Mouse (Mus musculus) stomach, embryonic 14.5 days (tissue): Measurements from ENCODE around the gene Wdr74. TPM values are rescaled to one million over a fixed set of nuclear protein-coding genes. Genes with fewer than 3 reads are reported as not detected.

Source experiments
- ATAC-seq: fragments of 200-750 bp; cut with Nextera tagmentation; 2 replicates; pipeline ENCODE4 v1.8.0; 2017; ENCODE audit warnings: low read depth, moderate TSS enrichment; ENCODE audit not compliant: insufficient number of reproducible peaks, insufficient read depth, low FRiP score
- H3K27ac ChIP-seq: fragments of 300-500 bp; sonication (generic); 2 replicates; pipeline ENCODE4 v1.5.1; 2014; ENCODE audit warnings: mild to moderate bottlenecking, low read length, moderate library complexity, mixed read lengths
- H3K27me3 ChIP-seq: fragments of 300-500 bp; sonication (generic); 2 replicates; pipeline ENCODE4 v1.6.1; 2014; ENCODE audit warnings: low read length, control low read depth, mixed read lengths; ENCODE audit not compliant: control insufficient read depth, insufficient read depth
- H3K36me3 ChIP-seq: fragments of 300-500 bp; sonication (generic); 2 replicates; pipeline ENCODE4 v1.6.1; 2014; ENCODE audit warnings: mild to moderate bottlenecking, control low read depth, low read length, moderate library complexity, mixed read lengths; ENCODE audit not compliant: control insufficient read depth, insufficient read depth
- H3K4me1 ChIP-seq: fragments of 300-500 bp; sonication (generic); 2 replicates; pipeline ENCODE4 v1.6.1; 2014; ENCODE audit warnings: low read length, control low read depth, mixed read lengths; ENCODE audit not compliant: control insufficient read depth, insufficient read depth
- H3K4me2 ChIP-seq: fragments of 300-500 bp; sonication (generic); replicated peaks from 2 replicates; pipeline ENCODE4 v1.6.1; 2014; ENCODE audit warnings: low read depth, low read length, control low read depth
- H3K4me3 ChIP-seq: fragments of 300-500 bp; sonication (generic); 2 replicates; pipeline ENCODE4 v1.5.1; 2014; ENCODE audit warnings: low read depth, low read length, control low read depth
- H3K9ac ChIP-seq: fragments of 300-500 bp; sonication (generic); replicated peaks from 2 replicates; pipeline ENCODE4 v1.6.1; 2014; ENCODE audit warnings: low read depth, mild to moderate bottlenecking, control low read depth, low read length, moderate library complexity, mixed read lengths
- H3K9me3 ChIP-seq: fragments of 300-500 bp; sonication (generic); 2 replicates; pipeline ENCODE4 v1.6.1; 2016; ENCODE audit warnings: low read depth, low read length, control low read depth; ENCODE audit not compliant: control insufficient read depth
- WGBS: fragments of 180-500 bp; shearing (Covaris S2); extraction: QIAGEN DNeasy Blood & Tissue Kit; methylation state at CpG from one replicate; pipeline ENCODE4 v1.1.7; 2014; 5-methylcytosine and 5-hydroxymethylcytosine counted together
- polyA plus RNA-seq: library from polyadenylated mRNA; unstranded; fragments of >200 nt; fragmentation: Nextera tagmentation; extraction: Ambion mirVana; gene quantifications from 2 replicates; pipeline ENCODE4 v1.2.1, GENCODE M21; 2014

The Wdr74 gene
- polyA plus RNA-seq = 79.4 and 85.6 TPM in 2 replicates

DNA sequence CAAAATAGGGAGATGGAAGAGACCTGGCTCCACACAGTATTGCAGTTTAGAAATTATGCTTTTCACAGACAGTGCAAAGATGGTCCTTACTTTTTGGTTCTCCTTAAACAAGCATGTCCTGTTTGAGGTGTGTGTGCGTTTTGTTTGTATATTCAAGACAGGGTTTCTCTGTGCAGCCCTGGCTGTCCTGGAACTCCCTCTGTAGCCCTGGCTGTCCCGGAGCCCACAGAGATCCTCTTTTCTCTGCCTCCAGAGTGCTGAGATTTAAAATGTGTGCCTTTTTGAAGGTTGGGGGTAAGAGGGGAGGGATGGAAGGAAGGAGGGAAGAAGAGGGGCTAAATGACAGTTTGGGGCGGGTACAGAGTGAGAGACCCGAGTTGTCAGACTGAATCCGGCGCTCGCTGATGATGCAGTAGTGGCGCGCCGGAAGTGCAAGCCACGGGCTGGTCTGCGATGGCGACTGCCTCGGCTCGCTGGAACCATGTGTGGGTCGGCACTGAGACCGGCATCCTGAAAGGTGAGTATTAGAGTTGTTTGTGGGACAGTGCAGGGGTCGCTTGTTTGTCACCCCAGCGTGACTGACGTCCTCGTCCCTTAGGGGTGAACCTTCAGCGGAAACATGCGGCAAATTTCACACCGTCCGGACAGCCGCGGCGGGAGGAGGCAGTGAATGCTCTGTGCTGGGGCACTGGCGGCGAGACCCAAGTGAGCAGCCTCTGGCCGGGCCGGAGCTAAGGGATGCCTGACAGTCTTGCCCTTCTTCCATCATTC lies at the start of gene Wdr74:
Gene Wdr74 (plus strand): TSS at position 439 of the 771 bp plus-strand sequence.
- Histone ChIP-seq H3K27me3 (no peaks in the 10 kb centered on the region), H3K36me3 (peaks cover 24% of the 10 kb centered on the region), H3K9me3 (no peaks in the 10 kb centered on the region; the same call in 1 of the 2 replicates), H3K27ac (peak within 1 kb of the TSS; percentile 52; the same call in 1 of the 2 replicates), H3K4me1 (peaks cover 6% of the 10 kb centered on the region), H3K4me3 (peak within 1 kb of the TSS; percentile 88), H3K4me2 (peak within 1 kb of the TSS; percentile 87), H3K9ac (peak within 1 kb of the TSS; percentile 80)
- WGBS = under 1% methylated on average over 32 of the region's 32 CpGs
- peak; percentile 91 for ATAC-seq

DNA sequence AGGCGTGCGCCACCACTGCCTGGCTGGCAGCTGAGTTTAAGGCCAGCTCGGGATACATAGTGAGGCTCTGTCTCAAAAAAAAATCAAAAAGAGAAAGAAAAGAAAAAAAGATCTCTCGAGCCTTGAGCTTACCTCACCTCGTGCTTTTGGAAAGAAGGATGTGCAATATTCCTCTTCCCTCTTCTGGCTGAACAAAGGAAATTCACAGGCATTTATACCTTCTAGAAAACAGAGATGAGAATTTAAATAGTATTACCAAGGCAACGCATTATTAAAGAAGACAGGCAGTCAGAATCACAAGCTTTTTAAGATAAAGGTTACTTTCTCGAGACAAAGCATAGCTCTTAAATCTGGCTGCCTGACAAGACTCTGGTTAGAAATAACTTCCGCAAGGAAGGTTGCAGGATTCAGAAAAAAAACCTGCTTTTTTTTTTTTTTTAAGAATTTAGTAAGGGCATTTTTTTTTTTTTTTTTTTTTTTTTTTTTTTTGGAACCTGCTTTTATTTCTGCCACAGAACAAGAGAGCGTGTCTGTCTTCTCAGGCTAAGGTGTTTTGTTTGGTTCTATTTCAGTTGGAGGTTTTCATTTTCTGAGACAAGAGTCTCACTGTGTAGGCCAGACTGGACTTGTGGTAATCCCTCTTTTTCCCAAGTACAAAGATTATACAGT lies 43.6 kb upstream of the Wdr74 start:
- no peak for ATAC-seq
- H3K36me3 ChIP-seq = no peaks in the 10 kb centered on the region
- no peak overlapping the region for H3K4me2 ChIP-seq
- H3K27ac ChIP-seq = no peak overlapping the region
- H3K4me1 ChIP-seq = no peaks in the 10 kb centered on the region
- no peak overlapping the region for H3K9ac ChIP-seq
- no peak overlapping the region for H3K4me3 ChIP-seq
- H3K9me3 ChIP-seq = no peaks in the 10 kb centered on the region
- 52% methylated on average over 9 of the region's 9 CpGs for WGBS
- no peaks in the 10 kb centered on the region for H3K27me3 ChIP-seq

DNA sequence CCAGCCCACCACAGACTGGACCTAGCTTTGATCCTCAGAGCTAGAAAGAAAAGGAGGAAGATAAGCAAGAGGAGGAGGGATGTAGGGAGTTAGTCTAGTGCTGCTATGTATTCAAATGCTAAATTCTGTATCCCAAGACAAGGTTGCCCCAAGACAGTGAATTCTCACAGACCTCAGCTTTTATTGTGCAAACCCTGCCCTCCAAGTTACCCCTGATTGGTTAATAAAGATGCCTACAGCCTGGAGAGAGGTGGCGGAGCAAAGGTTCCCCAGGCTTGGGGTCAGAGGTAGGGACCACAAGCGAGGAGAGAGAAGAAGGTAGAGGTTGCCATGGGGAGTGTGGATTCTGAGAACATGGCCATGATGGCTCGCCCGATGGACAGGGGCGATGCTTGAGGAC lies 42.9 kb upstream of the Wdr74 start:
- no peak overlapping the region for H3K4me3 ChIP-seq
- H3K9ac ChIP-seq = no peak overlapping the region
- no peak for ATAC-seq
- no peak overlapping the region for H3K4me2 ChIP-seq
- H3K9me3 ChIP-seq = no peaks in the 10 kb centered on the region
- no peaks in the 10 kb centered on the region for H3K4me1 ChIP-seq
- WGBS = 83% methylated on average over 5 of the region's 5 CpGs
- no peaks in the 10 kb centered on the region for H3K36me3 ChIP-seq
- H3K27me3 ChIP-seq = no peaks in the 10 kb centered on the region
- no peak overlapping the region for H3K27ac ChIP-seq

DNA sequence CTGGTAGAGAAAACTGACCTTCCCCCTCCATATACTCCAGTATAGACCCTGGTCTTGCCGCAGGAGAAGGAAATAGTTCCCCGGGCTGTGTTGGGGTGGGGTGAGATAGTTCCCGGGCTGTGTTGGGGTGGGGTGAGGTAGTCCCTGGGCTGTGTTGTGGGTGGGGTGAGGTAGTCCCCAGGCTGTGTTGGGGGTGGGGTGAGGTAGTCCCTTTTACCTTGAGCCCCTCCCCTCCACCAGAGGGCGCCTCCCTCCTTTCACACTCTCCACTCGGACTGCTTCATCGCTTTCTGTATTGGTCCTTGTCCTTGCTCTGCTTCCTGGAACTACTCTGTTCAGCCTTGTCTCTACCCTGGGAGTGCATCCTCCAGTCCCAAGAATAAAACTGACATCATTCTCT lies 40.3 kb upstream of the Wdr74 start:
- 55% methylated on average over 6 of the region's 6 CpGs for WGBS
- ATAC-seq = peak; percentile 61; the same call in 1 of the 2 replicates
- no peaks in the 10 kb centered on the region for H3K27me3 ChIP-seq
- no peak overlapping the region for H3K9ac ChIP-seq
- no peak overlapping the region for H3K27ac ChIP-seq
- no peak overlapping the region for H3K4me3 ChIP-seq
- no peaks in the 10 kb centered on the region for H3K36me3 ChIP-seq
- H3K4me2 ChIP-seq = no peak overlapping the region
- H3K9me3 ChIP-seq = no peaks in the 10 kb centered on the region
- no peaks in the 10 kb centered on the region for H3K4me1 ChIP-seq

DNA sequence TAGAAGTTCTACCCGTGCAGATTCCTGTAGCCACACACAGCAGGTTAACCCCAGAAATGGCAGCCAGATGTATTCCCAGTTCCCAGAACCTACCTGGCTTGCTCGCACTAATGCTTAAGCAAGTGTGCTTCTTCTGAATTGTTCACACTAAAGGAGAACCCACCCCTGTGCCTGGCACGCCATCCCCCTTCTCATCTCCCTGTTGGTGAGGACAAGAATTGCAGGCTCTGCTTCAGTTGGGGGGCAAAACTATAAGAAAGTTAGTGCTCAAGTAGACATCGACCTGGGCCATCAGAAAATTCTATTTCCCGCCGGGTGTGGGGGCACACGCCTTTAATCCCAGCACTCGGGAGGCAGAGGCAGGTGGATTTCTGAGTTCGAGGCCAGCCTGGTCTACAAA lies 36.0 kb upstream of the Wdr74 start:
- WGBS = 77% methylated on average over 9 of the region's 9 CpGs
- no peak overlapping the region for H3K4me2 ChIP-seq
- H3K27me3 ChIP-seq = no peaks in the 10 kb centered on the region
- no peak for ATAC-seq
- no peak overlapping the region for H3K27ac ChIP-seq
- H3K9me3 ChIP-seq = no peaks in the 10 kb centered on the region
- no peak overlapping the region for H3K9ac ChIP-seq
- no peaks in the 10 kb centered on the region for H3K4me1 ChIP-seq
- no peak overlapping the region for H3K4me3 ChIP-seq
- no peaks in the 10 kb centered on the region for H3K36me3 ChIP-seq

DNA sequence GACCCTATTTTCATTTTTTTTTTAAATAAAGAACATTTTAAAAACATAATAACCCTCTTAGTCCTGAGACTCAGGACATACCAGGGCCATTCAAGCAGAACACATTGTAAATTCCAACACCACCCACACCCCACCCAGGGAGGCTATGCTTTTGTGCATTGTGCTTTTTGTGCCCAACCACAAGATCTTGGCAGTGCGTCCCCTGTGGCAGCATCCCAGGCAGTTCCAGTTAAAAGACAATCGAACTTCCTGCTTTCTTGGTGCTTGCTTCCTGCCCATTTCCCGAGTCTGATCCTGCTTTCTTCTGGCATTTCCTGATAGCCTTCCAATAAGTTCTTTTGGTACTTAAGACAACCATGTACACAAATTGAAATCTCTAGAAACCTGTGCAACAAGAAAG lies 33.2 kb upstream of the Wdr74 start:
- Histone ChIP-seq H3K4me2 (no peak overlapping the region), H3K4me3 (no peak overlapping the region), H3K9me3 (no peaks in the 10 kb centered on the region), H3K27ac (no peak overlapping the region), H3K9ac (no peak overlapping the region), H3K36me3 (peaks cover 7% of the 10 kb centered on the region; the same call in 1 of the 2 replicates), H3K27me3 (no peaks in the 10 kb centered on the region), H3K4me1 (no peaks in the 10 kb centered on the region)
- ATAC-seq = no peak
- WGBS = 67% methylated on average over 3 of the region's 3 CpGs

DNA sequence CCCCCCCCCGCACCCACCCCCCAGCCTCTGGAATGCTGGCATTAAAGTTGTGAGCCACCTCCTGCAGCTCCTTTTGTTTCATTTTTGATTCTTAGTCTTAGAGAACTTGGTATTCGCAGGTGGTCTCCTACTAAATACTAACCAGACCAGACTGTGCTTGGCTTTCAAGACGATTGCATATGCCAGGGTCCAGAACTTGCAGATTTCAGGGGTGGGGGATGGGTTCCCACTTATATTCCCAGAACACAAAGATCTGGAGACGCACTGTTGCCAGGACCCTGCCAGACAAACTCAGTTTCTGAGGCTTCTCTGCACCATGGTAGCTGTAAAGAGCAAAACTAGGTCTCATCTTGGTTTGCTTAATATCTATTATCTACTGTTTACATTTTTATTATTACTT lies 32.1 kb upstream of the Wdr74 start:
- no peak overlapping the region for H3K4me3 ChIP-seq
- 57% methylated on average over 4 of the region's 4 CpGs for WGBS
- no peaks in the 10 kb centered on the region for H3K27me3 ChIP-seq
- peaks cover 18% of the 10 kb centered on the region for H3K36me3 ChIP-seq
- no peaks in the 10 kb centered on the region for H3K9me3 ChIP-seq
- H3K27ac ChIP-seq = no peak overlapping the region
- H3K4me2 ChIP-seq = no peak overlapping the region
- H3K9ac ChIP-seq = no peak overlapping the region
- no peak for ATAC-seq
- H3K4me1 ChIP-seq = no peaks in the 10 kb centered on the region

DNA sequence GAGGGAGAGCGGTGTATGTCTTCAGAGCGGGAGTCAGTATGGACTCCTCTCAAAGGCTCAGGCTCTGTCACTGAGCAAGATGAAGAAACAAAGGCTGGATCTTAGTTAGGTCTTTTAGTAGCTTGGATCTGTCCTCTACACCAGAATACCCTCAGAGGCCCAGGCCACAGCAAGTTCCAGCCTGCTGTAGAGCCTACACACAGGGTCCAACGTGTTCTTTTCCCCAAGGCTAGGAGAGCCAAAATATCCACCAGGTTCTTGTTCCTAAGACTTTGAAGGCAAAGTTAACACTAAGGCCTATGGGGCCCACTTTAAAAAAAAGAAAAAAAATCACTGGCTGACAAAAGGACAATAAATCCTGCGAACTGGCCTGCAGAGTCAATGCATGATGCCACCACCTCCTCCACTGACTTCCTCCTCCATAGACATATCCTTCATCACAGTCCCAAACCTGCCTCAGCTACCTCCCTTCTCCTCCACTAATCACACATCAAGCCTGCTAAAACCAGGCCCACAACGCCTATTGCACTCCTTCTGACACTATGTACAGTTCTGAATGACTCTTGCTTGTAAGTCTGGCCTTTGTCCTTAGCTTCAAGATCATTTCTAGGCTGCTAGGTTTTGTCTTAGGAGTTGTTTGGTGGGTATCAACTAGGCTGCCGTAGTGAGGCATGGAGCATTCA lies 30.5 kb upstream of the Wdr74 start:
- no peak overlapping the region for H3K4me3 ChIP-seq
- peaks cover 5% of the 10 kb centered on the region; the same call in 1 of the 2 replicates for H3K4me1 ChIP-seq
- peaks cover 34% of the 10 kb centered on the region for H3K36me3 ChIP-seq
- ATAC-seq = no peak
- no peak overlapping the region for H3K9ac ChIP-seq
- no peak overlapping the region for H3K4me2 ChIP-seq
- H3K9me3 ChIP-seq = no peaks in the 10 kb centered on the region
- WGBS = 78% methylated on average over 6 of the region's 6 CpGs
- no peak overlapping the region for H3K27ac ChIP-seq
- H3K27me3 ChIP-seq = no peaks in the 10 kb centered on the region
